Mouse (Mus musculus): ENCODE results near the gene Pde4b.
"Not testable (repeated sequence)": the region's sequence is repeated elsewhere in the genome, so short reads cannot be mapped to it uniquely, and the experiment has no call there.

Gene Pde4b

GRCm38 (mm10) chr4:102478860-102479259 is 391.5 kb downstream of the Pde4b start:
- DNase-seq (ENCODE audit: low spot score in 2 of 2): no peak

- DNase-seq (ENCODE audit: low spot score in 2 of 2): peak; percentile 57 to 72
Measured at GRCm38 (mm10) chr4:102480830-102481484, 393.6 kb downstream of the Pde4b start.

GRCm38 (mm10) chr4:102483354-102484018 is 396.1 kb downstream of the Pde4b start:
- peak; percentile 46 to 51 for DNase-seq (ENCODE audit: low spot score in 2 of 2)

- peak; percentile 66 to 67 for DNase-seq (ENCODE audit: low spot score in 2 of 2)
Measured at GRCm38 (mm10) chr4:102484738-102485137, 397.4 kb downstream of the Pde4b start.

- DNase-seq (ENCODE audit: low spot score in 2 of 2): peak in 1 of 2 experiments; percentile 56
Measured at GRCm38 (mm10) chr4:102486134-102486920, 399.0 kb downstream of the Pde4b start.

GRCm38 (mm10) chr4:102486921-102487240 is 399.5 kb downstream of the Pde4b start:
- DNase-seq (ENCODE audit: low spot score in 2 of 2): no peak

- no peak for DNase-seq (ENCODE audit: low spot score in 2 of 2)
Measured at GRCm38 (mm10) chr4:102488000-102488399, 400.7 kb downstream of the Pde4b start.

GRCm38 (mm10) chr4:102491468-102492123 is 404.3 kb downstream of the Pde4b start:
- DNase-seq (ENCODE audit: low spot score in 2 of 2): no peak

- no peak for DNase-seq (ENCODE audit: low spot score in 2 of 2)
Measured at GRCm38 (mm10) chr4:102492911-102493310, 405.6 kb downstream of the Pde4b start.

- DNase-seq (ENCODE audit: low spot score in 2 of 2): no peak
Measured at GRCm38 (mm10) chr4:102493342-102494128, 406.2 kb downstream of the Pde4b start.

GRCm38 (mm10) chr4:102494203-102494602 is 406.9 kb downstream of the Pde4b start:
- DNase-seq (ENCODE audit: low spot score in 2 of 2): not testable (repeated sequence)

- no peak for DNase-seq (ENCODE audit: low spot score in 2 of 2)
Measured at GRCm38 (mm10) chr4:102495001-102495400, 407.7 kb downstream of the Pde4b start.

GRCm38 (mm10) chr4:102495474-102495873 is 408.1 kb downstream of the Pde4b start:
- DNase-seq (ENCODE audit: low spot score in 2 of 2): no peak

- no peak for DNase-seq (ENCODE audit: low spot score in 2 of 2)
Measured at GRCm38 (mm10) chr4:102496269-102497177, 409.2 kb downstream of the Pde4b start.

- no peak for DNase-seq (ENCODE audit: low spot score in 2 of 2)
Measured at GRCm38 (mm10) chr4:102497221-102497620, 409.9 kb downstream of the Pde4b start.

GRCm38 (mm10) chr4:102498169-102498919 is 411.0 kb downstream of the Pde4b start:
- no peak for DNase-seq (ENCODE audit: low spot score in 2 of 2)

GRCm38 (mm10) chr4:102498920-102499316 is 411.6 kb downstream of the Pde4b start:
- no peak for DNase-seq (ENCODE audit: low spot score in 2 of 2)

GRCm38 (mm10) chr4:102505714-102506113 is 418.4 kb downstream of the Pde4b start:
- no peak for DNase-seq (ENCODE audit: low spot score in 2 of 2)
